Mouse (Mus musculus): ENCODE results near the gene Commd3. TPM values are rescaled to one million over a fixed set of nuclear protein-coding genes. Genes with fewer than 3 reads are reported as not detected.

Gene Commd3
- 6.1 and 7.7 TPM in 2 replicates for polyA plus RNA-seq (2012)

DNA sequence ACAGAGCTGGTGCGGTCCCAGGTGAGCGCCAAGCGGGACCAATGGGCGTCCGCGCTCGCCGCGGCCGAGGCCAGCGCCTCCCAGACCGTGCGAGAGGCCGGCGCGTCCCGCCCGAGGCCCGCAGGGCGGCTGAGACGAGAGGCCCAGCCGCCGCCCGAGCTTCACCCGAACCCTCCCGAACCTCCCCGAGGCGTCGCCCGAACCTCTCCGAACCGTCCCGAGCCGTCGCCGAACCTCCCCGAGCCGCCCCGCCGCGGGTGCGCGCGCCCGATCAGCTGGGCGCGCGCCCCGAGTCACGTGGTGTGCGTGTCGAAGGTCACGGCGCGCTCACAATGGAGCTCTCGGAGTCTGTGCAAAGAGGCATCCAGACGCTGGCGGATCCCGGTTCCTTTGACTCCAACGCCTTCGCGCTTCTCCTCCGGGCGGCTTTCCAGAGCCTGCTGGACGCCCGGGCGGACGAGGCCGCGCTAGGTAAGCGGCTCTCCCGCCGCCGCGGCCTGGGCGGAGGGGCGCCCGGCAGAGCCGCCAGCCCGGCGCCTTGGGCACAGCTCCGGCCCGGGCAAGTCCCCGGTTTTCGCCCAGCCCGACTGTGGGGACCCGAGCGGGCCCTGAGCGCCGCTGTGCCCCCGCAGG, at the start of gene Commd3:
TSS of gene Commd3 (plus strand) at position 252 of the 633 bp plus-strand sequence.
- no peaks in the 10 kb centered on the region; the same call in 1 of the 2 replicates for H3K9me3 ChIP-seq (ENCODE audit: control insufficient read depth, low read length)
- peak within 1 kb of the TSS; percentile 85 for H3K4me3 ChIP-seq (replicated peaks)
- H3K27me3 ChIP-seq (ENCODE audit: control insufficient read depth), result peaks cover 93% of the 10 kb centered on the region
- H3K36me3 ChIP-seq (ENCODE audit: control insufficient read depth), result no peaks in the 10 kb centered on the region
- H3K4me1 ChIP-seq (ENCODE audit: control insufficient read depth), result peaks cover 25% of the 10 kb centered on the region
- TF ChIP-seq TAL1 (IDR thresholded peaks at IDR 0.05; ENCODE audit: low read length) (no peak), GATA1 (IDR thresholded peaks at IDR 0.05; ENCODE audit: low read length) (no peak)

DNA sequence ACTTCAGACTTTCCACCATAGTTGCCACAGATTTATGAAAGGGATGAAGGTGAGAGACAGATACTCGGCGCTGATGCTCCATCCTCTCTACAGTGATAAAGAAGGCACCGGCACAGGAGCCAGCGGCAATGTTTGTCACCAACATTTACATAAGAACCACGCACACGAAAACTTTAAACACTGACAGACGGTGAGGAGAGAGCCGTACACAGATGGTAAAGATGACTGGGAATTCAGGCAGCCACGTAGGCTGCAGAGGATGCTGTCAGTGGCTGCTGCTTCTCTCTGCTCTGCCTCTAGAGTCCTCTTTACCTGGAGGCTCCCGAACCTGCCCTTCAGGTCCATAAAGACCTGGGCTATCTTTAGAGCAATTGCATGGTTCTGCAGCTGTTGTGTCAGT, 49.0 kb upstream of the Commd3 start:
- no peaks in the 10 kb centered on the region for H3K4me1 ChIP-seq (ENCODE audit: control insufficient read depth)
- H3K9me3 ChIP-seq (ENCODE audit: control insufficient read depth, low read length), result no peaks in the 10 kb centered on the region
- TF ChIP-seq GATA1 (IDR thresholded peaks at IDR 0.05; ENCODE audit: low read length) (no peak), TAL1 (IDR thresholded peaks at IDR 0.05; ENCODE audit: low read length) (no peak)
- no peak overlapping the region for H3K4me3 ChIP-seq (replicated peaks)
- H3K27me3 ChIP-seq (ENCODE audit: control insufficient read depth), result no peaks in the 10 kb centered on the region
- no peaks in the 10 kb centered on the region for H3K36me3 ChIP-seq (ENCODE audit: control insufficient read depth)

DNA sequence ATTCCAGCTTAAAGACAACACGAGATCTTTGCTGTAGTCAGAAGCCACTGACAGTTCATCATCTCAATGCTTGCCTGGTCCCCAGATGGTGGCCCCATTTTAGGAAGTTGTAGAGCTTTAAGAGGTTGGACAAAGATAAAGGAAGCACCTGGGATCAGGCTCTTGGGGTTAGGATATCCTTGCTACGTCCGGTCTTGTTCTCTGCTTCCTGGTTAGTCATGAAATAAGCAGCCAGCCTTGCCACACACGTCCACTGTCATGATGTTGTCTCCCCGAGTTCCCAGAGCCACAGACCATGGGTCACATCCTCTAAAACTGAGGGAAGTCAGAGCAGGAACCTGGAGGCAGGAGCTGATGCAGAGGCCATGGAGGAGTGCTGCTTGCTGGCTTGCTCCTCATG, 41.6 kb upstream of the Commd3 start:
- H3K36me3 ChIP-seq (ENCODE audit: control insufficient read depth), result no peaks in the 10 kb centered on the region
- no peaks in the 10 kb centered on the region for H3K4me1 ChIP-seq (ENCODE audit: control insufficient read depth)
- no peaks in the 10 kb centered on the region for H3K27me3 ChIP-seq (ENCODE audit: control insufficient read depth)
- H3K4me3 ChIP-seq (replicated peaks), result no peak overlapping the region
- TF ChIP-seq GATA1 (IDR thresholded peaks at IDR 0.05; ENCODE audit: low read length) (no peak), TAL1 (IDR thresholded peaks at IDR 0.05; ENCODE audit: low read length) (no peak)
- H3K9me3 ChIP-seq (ENCODE audit: control insufficient read depth, low read length), result no peaks in the 10 kb centered on the region

DNA sequence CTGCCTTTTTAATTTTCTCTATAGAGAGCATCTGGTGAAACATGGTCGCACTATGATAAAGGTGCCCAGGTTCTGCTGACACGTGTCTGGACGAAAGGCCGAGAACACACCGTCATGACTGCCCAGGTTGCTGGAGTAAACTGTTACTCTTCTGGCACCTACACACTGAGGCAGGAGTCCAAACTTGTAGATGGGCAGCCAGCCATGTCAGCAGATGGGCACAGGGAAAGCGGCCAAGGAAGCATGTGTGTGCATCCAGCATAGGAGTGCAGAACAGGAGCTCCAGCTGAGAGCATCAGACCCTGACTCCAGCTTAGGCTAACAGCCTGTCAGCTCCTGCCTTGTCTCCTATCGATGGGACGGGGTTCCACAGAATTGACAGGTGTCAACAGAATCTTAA, 37.1 kb upstream of the Commd3 start:
- H3K27me3 ChIP-seq (ENCODE audit: control insufficient read depth), result no peaks in the 10 kb centered on the region
- H3K9me3 ChIP-seq (ENCODE audit: control insufficient read depth, low read length), result no peaks in the 10 kb centered on the region
- no peaks in the 10 kb centered on the region for H3K4me1 ChIP-seq (ENCODE audit: control insufficient read depth)
- no peak overlapping the region for H3K4me3 ChIP-seq (replicated peaks)
- no peaks in the 10 kb centered on the region for H3K36me3 ChIP-seq (ENCODE audit: control insufficient read depth)
- TF ChIP-seq GATA1 (IDR thresholded peaks at IDR 0.05; ENCODE audit: low read length) (no peak), TAL1 (IDR thresholded peaks at IDR 0.05; ENCODE audit: low read length) (no peak)

DNA sequence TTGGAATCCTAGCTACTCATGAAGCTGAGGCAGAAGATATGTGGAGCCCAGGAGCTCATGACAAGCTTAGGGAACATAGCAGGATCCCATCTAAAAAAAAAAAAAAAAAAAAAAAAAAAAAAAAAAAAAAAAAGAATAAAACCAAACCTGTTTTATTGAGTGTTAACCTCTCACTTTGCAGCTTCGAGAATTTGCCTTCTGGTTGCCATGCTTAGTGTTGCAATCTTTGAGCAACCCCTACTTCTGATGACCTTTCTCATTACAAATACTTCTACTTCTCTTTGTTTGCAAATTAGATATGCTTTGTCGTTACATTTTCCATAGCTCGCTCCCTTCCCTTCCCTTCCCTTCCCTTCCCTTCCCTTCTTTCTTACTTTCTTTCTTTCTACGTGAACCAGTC, 23.6 kb upstream of the Commd3 start:
- H3K9me3 ChIP-seq (ENCODE audit: control insufficient read depth, low read length), result no peaks in the 10 kb centered on the region
- TF ChIP-seq GATA1 (IDR thresholded peaks at IDR 0.05; ENCODE audit: low read length) (no peak), TAL1 (IDR thresholded peaks at IDR 0.05; ENCODE audit: low read length) (no peak)
- no peaks in the 10 kb centered on the region for H3K27me3 ChIP-seq (ENCODE audit: control insufficient read depth)
- no peaks in the 10 kb centered on the region for H3K36me3 ChIP-seq (ENCODE audit: control insufficient read depth)
- H3K4me3 ChIP-seq (replicated peaks), result no peak overlapping the region
- no peaks in the 10 kb centered on the region for H3K4me1 ChIP-seq (ENCODE audit: control insufficient read depth)

GRCm38 (mm10) chr2:18654821-18655220, 17.4 kb upstream of the Commd3 start:
- Histone ChIP-seq H3K4me3 (replicated peaks) (no peak overlapping the region), H3K36me3 (ENCODE audit: control insufficient read depth) (no peaks in the 10 kb centered on the region), H3K9me3 (ENCODE audit: control insufficient read depth, low read length) (no peaks in the 10 kb centered on the region), H3K4me1 (ENCODE audit: control insufficient read depth) (no peaks in the 10 kb centered on the region), H3K27me3 (ENCODE audit: control insufficient read depth) (no peaks in the 10 kb centered on the region; the same call in 1 of the 2 replicates)
- TF ChIP-seq TAL1 (IDR thresholded peaks at IDR 0.05; ENCODE audit: low read length), result no peak

DNA sequence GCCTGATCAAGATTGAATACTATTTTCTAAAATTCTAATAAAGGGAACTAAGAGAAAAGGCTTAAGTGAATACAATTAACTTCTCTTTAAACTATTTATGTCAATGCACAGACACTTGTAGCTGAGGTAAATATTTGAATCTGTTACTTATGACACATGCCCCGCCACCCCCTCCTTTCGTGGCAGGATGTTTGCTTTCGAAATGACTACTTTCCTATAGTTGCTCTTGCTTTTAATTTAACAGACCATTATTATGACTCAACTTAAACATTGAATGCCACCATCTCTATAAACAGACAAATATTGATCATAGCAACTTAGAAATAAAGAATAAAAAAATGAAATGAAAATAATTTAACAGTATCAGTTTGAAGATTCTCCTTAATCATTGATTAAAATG, 8.2 kb upstream of the Commd3 start:
- no peak for TF ChIP-seq TAL1 (IDR thresholded peaks at IDR 0.05; ENCODE audit: low read length)
- no peak for TF ChIP-seq GATA1 (IDR thresholded peaks at IDR 0.05; ENCODE audit: low read length)

GRCm38 (mm10) chr2:18671041-18671440, 1.1 kb upstream of the Commd3 start:
- Histone ChIP-seq H3K27me3 (ENCODE audit: control insufficient read depth) (peaks cover 88% of the 10 kb centered on the region), H3K9me3 (ENCODE audit: control insufficient read depth, low read length) (no peaks in the 10 kb centered on the region; the same call in 1 of the 2 replicates), H3K4me1 (ENCODE audit: control insufficient read depth) (peaks cover 21% of the 10 kb centered on the region), H3K4me3 (replicated peaks) (no peak overlapping the region), H3K36me3 (ENCODE audit: control insufficient read depth) (no peaks in the 10 kb centered on the region)
- TF ChIP-seq TAL1 (IDR thresholded peaks at IDR 0.05; ENCODE audit: low read length) (no peak), GATA1 (IDR thresholded peaks at IDR 0.05; ENCODE audit: low read length) (no peak)

More for the DNA sequence above, 8.2 kb upstream of the Commd3 start:
- H3K27me3 ChIP-seq (ENCODE audit: control insufficient read depth), result peaks cover 24% of the 10 kb centered on the region
- H3K36me3 ChIP-seq (ENCODE audit: control insufficient read depth), result no peaks in the 10 kb centered on the region
- H3K4me1 ChIP-seq (ENCODE audit: control insufficient read depth), result no peaks in the 10 kb centered on the region
- no peak overlapping the region for H3K4me3 ChIP-seq (replicated peaks)
- H3K9me3 ChIP-seq (ENCODE audit: control insufficient read depth, low read length), result no peaks in the 10 kb centered on the region

- peak overlapping the region; percentile 85 for H3K4me3 ChIP-seq (replicated peaks)
- H3K9me3 ChIP-seq (ENCODE audit: control insufficient read depth, low read length), result no peaks in the 10 kb centered on the region; the same call in 1 of the 2 replicates
- H3K36me3 ChIP-seq (ENCODE audit: control insufficient read depth), result no peaks in the 10 kb centered on the region
- TF ChIP-seq GATA1 (IDR thresholded peaks at IDR 0.05; ENCODE audit: low read length) (no peak), TAL1 (IDR thresholded peaks at IDR 0.05; ENCODE audit: low read length) (no peak)
- peaks cover 93% of the 10 kb centered on the region for H3K27me3 ChIP-seq (ENCODE audit: control insufficient read depth)
- H3K4me1 ChIP-seq (ENCODE audit: control insufficient read depth), result peaks cover 28% of the 10 kb centered on the region
These were observed 581 bp downstream of the Commd3 start for GRCm38 (mm10) chr2:18672766-18673164.

- Histone ChIP-seq H3K4me1 (ENCODE audit: control insufficient read depth) (peaks cover 30% of the 10 kb centered on the region), H3K36me3 (ENCODE audit: control insufficient read depth) (no peaks in the 10 kb centered on the region), H3K4me3 (replicated peaks) (no peak overlapping the region), H3K27me3 (ENCODE audit: control insufficient read depth) (peaks cover 93% of the 10 kb centered on the region), H3K9me3 (ENCODE audit: control insufficient read depth, low read length) (no peaks in the 10 kb centered on the region; the same call in 1 of the 2 replicates)
- TF ChIP-seq TAL1 (IDR thresholded peaks at IDR 0.05; ENCODE audit: low read length) (no peak), GATA1 (IDR thresholded peaks at IDR 0.05; ENCODE audit: low read length) (no peak)
These were observed 1.6 kb downstream of the Commd3 start for GRCm38 (mm10) chr2:18673766-18674165.
